Comparison of ENCODE assay signal across 18 mouse cellular contexts in genomic region chrX:166620900-166621299, GRCm38 (mm10). TPM values are rescaled to one million over a fixed set of nuclear protein-coding genes. Genes with fewer than 3 reads are reported as not detected.
DNase-seq lines count a peak whose midpoint lies in the region; ATAC-seq and TF ChIP-seq lines count a peak whose summit lies in the region.
"Had no signal": no experiment of that assay in that cellular context is flagged by ENCODE, and none has a peak within 500 bp of the region (broad histone marks: within the 10 kb centered on the region; RNA-seq: fewer than 3 reads in every experiment).

No protein-coding gene starts in this region.

- H3K4me3 ChIP-seq in kidney, embryonic 14.5 days (ENCODE audit: low read length) = no peak overlapping the region
- no peak overlapping the region for H3K4me3 ChIP-seq in testis, adult 2 months (ENCODE audit: control insufficient read depth, low read depth, low read length)
- no peak overlapping the region for H3K4me3 ChIP-seq in intestine, postnatal 0 days (ENCODE audit: low read depth, low read length)
- H3K4me3 ChIP-seq: embryonic facial prominence, embryonic 13.5 days; forebrain, embryonic 10.5 days; hindbrain, embryonic 13.5 days had no signal

- peak overlapping the region; percentile 63; the same call in 1 of the 2 replicates for H3K27ac ChIP-seq in kidney, embryonic 14.5 days (ENCODE audit: low read depth, low read length)
- peak overlapping the region; percentile 2 for H3K27ac ChIP-seq in testis, adult 2 months (ENCODE audit: control insufficient read depth, insufficient read depth, low read depth, low read length)
- no peak overlapping the region for H3K27ac ChIP-seq in intestine, postnatal 0 days (ENCODE audit: low read depth, low read length)
- H3K27ac ChIP-seq: embryonic facial prominence, embryonic 13.5 days; forebrain, embryonic 10.5 days; hindbrain, embryonic 13.5 days had no signal

- no peaks in the 10 kb centered on the region for H3K9me3 ChIP-seq in kidney, embryonic 14.5 days (ENCODE audit: control insufficient read depth, low read length)
- H3K9me3 ChIP-seq in intestine, postnatal 0 days (ENCODE audit: control insufficient read depth) = no peaks in the 10 kb centered on the region
- H3K9me3 ChIP-seq: embryonic facial prominence, embryonic 13.5 days; forebrain, embryonic 10.5 days; hindbrain, embryonic 13.5 days had no signal

- WGBS in kidney, embryonic 14.5 days = 51% methylated on average over 6 of the region's 6 CpGs
- WGBS in intestine, postnatal 0 days = 40% methylated on average over 6 of the region's 6 CpGs

- no peak for TF ChIP-seq POLR2A in testis, adult 2 months (IDR thresholded peaks at IDR 0.05; ENCODE audit: control insufficient read depth, low read depth, low read length)

- DNase-seq in kidney, postnatal 10 days = no peak
- no peak for DNase-seq in testis, postnatal 10 days (ENCODE audit: low spot score)
- no peak for DNase-seq in spleen, postnatal 4 days (ENCODE audit: low spot score in 2 of 2)
- DNase-seq: cerebellum, adult 9-10 months; gastrocnemius, postnatal 25 days; heart, postnatal 14 days; liver; liver, postnatal 0 days; spleen, adult 18-20 months; thymus, postnatal 36 days had no signal

- no peaks in the 10 kb centered on the region for H3K27me3 ChIP-seq in kidney, embryonic 14.5 days (ENCODE audit: control insufficient read depth, insufficient read depth, low read length)
- H3K27me3 ChIP-seq in testis, adult 2 months (ENCODE audit: control insufficient read depth, insufficient read depth, low read length) = no peaks in the 10 kb centered on the region
- no peaks in the 10 kb centered on the region; the same call in 1 of the 2 replicates for H3K27me3 ChIP-seq in intestine, postnatal 0 days (replicated peaks; ENCODE audit: control insufficient read depth, insufficient read depth, low read length)

- peak overlapping the region; percentile 21; the same call in 1 of the 2 replicates for H3K4me2 ChIP-seq in kidney, embryonic 14.5 days (replicated peaks; ENCODE audit: low read depth, low read length)
- H3K4me2 ChIP-seq in intestine, postnatal 0 days (replicated peaks; ENCODE audit: low read depth) = peak overlapping the region; percentile 53
- H3K4me2 ChIP-seq: embryonic facial prominence, embryonic 13.5 days; heart, embryonic 11.5 days; hindbrain, embryonic 13.5 days had no signal

- H3K36me3 ChIP-seq in kidney, embryonic 14.5 days (ENCODE audit: control insufficient read depth, insufficient read depth, low read length) = no peaks in the 10 kb centered on the region
- H3K36me3 ChIP-seq in testis, adult 2 months (ENCODE audit: control insufficient read depth, insufficient read depth, low read length) = no peaks in the 10 kb centered on the region
- H3K36me3 ChIP-seq in intestine, postnatal 0 days (ENCODE audit: control insufficient read depth, insufficient read depth) = no peaks in the 10 kb centered on the region
- H3K36me3 ChIP-seq: embryonic facial prominence, embryonic 13.5 days; forebrain, embryonic 10.5 days; hindbrain, embryonic 13.5 days had no signal

- ATAC-seq in kidney, embryonic 14.5 days (ENCODE audit: low FRiP score, low TSS enrichment) = no peak; the same call in 1 of the 2 replicates
- no peak for ATAC-seq in intestine, postnatal 0 days
- no peak for ATAC-seq in CD4-positive, CD25-positive, alpha-beta regulatory T cell, adult 4 months
- ATAC-seq: liver, postnatal 0 days had no signal

- no peak for TF ChIP-seq CTCF in testis, adult 2 months (IDR thresholded peaks at IDR 0.05; ENCODE audit: control insufficient read depth, insufficient read depth, insufficient replicate concordance, low read depth, low read length)
- TF ChIP-seq CTCF in intestine, postnatal 0 days (IDR thresholded peaks at IDR 0.05; ENCODE audit: low read depth) = no peak

- no peaks in the 10 kb centered on the region for H3K4me1 ChIP-seq in kidney, embryonic 14.5 days (ENCODE audit: control insufficient read depth, insufficient read depth, low read length)
- H3K4me1 ChIP-seq in testis, adult 2 months (ENCODE audit: control insufficient read depth, insufficient read depth, low read length) = no peaks in the 10 kb centered on the region
- H3K4me1 ChIP-seq in intestine, postnatal 0 days (replicated peaks; ENCODE audit: control insufficient read depth, insufficient read depth, low read length) = no peaks in the 10 kb centered on the region
- H3K4me1 ChIP-seq: embryonic facial prominence, embryonic 13.5 days; hindbrain, embryonic 13.5 days had no signal

- no peak overlapping the region for H3K9ac ChIP-seq in kidney, embryonic 14.5 days (ENCODE audit: low read depth, low read length)
- H3K9ac ChIP-seq in intestine, postnatal 0 days (ENCODE audit: low read depth, low read length) = 0 out of 2 replicates have a peak overlapping the region, but pooled peaks have one; percentile 7
- H3K9ac ChIP-seq: embryonic facial prominence, embryonic 13.5 days; hindbrain, embryonic 13.5 days; liver, postnatal 0 days had no signal

RNA-seq across cellular contexts. Expression of gene Egfl6, which starts 35.4 kb away (rescaled TPM):
- polyA plus RNA-seq in kidney, embryonic 14.5 days (2014; fragmentation: Nextera tagmentation; extraction: Ambion mirVana) = 8.4 TPM in 2 replicates
- 0.23 and 0.28 TPM in 2 replicates for polyA plus RNA-seq in testis, adult 2 months (2012; rRNA removed)
- polyA plus RNA-seq in intestine, postnatal 0 days (2015; fragmentation: Nextera tagmentation; extraction: Ambion mirVana) = 0.83 and 0.97 TPM in 2 replicates
- not detected for polyA plus RNA-seq in CD4-positive, CD25-positive, alpha-beta regulatory T cell, adult 4 months (2017; shearing (Covaris generic))
